Mouse (Mus musculus): ENCODE data around the gene Akt2. TPM values are rescaled to one million over a fixed set of nuclear protein-coding genes. Genes with fewer than 3 reads are reported as not detected.
A peak's percentile ranks its signal among the peaks of the same experiment; 100 is the strongest.

Gene Akt2
- total and polyA plus RNA-seq, 2 experiments from 2014 or later: 64.0 to 83.1 TPM

DNA sequence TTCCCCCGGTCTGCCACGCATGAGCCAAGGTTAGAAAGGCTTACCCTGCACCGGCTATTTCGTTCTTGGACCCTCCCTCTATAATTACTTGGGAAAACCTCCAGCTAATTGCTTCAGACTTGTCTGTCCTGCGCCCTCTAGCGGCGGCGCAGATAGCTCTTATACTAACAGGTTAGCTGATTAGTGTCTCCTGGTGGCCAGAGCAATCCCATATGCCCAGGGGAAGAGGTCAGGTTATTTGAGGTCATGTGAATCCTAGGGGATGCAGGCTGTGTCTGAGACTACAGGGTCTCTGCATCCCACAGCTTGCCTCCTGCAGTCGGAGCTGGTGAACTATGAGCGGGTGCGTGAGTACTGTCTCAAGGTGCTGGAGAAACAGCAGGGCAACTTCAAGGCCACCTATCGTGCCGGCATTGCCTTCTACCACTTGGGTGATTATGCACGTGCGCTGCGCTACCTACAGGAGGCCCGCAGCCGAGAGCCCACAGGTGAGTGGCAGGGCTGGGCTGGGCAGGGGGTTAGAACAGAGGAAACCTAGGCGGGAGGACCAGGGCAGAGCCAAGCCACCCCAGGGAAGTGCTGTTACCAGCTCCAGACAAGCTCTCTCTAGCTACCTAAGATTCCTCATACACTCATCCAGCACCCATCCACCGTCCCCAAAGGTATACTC, 63.4 kb downstream of the Akt2 start:
- Histone ChIP-seq H3K36me3 (ENCODE audit: insufficient read depth, low read length) (peaks cover 17% of the 10 kb centered on the region; the same call in 1 of the 2 replicates), H3K9ac (replicated peaks; ENCODE audit: low read length) (peak overlapping the region; percentile 82), H3K4me3 (ENCODE audit: low read length) (peak overlapping the region; percentile 55), H3K27me3 (ENCODE audit: insufficient read depth, low read length) (no peaks in the 10 kb centered on the region), H3K27ac (peak overlapping the region; percentile 92), H3K4me1 (ENCODE audit: insufficient read depth, low read length) (no peaks in the 10 kb centered on the region), H3K9me3 (ENCODE audit: low read length) (no peaks in the 10 kb centered on the region), H3K4me2 (ENCODE audit: low read depth, low read length) (peak overlapping the region; percentile 62)
- 62% methylated on average over 20 of the region's 20 CpGs for WGBS
- DNase-seq (ENCODE audit: low spot score) (peak; percentile 70), ATAC-seq (no peak)
- peak; percentile 71 for TF ChIP-seq CTCF (IDR thresholded peaks at IDR 0.05; ENCODE audit: low read depth)

DNA sequence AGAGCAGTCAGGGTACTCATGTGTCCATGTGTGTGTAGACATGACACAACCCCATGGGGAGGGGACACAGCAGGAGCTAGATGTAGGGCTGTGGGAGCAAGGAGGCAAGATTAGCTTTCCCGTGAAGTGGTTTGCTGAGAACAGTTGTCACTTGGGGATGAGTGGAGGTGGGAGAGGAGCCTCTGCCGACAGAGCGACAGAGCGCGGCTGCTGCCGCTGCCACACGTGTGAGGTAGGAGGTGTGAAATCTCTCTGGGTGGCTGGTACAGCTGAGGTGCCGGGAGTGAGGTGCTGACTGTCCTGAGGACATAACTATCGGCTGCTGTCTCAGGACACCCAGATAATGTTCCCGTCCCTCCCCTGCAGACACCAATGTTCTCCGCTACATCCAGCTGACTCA, 64.2 kb downstream of the Akt2 start:
- 72% methylated on average over 11 of the region's 11 CpGs for WGBS
- Histone ChIP-seq H3K27ac (no peak overlapping the region), H3K27me3 (ENCODE audit: insufficient read depth, low read length) (no peaks in the 10 kb centered on the region), H3K9me3 (ENCODE audit: low read length) (no peaks in the 10 kb centered on the region), H3K36me3 (ENCODE audit: insufficient read depth, low read length) (peaks cover 17% of the 10 kb centered on the region; the same call in 1 of the 2 replicates), H3K4me3 (ENCODE audit: low read length) (no peak overlapping the region), H3K4me1 (ENCODE audit: insufficient read depth, low read length) (no peaks in the 10 kb centered on the region), H3K4me2 (ENCODE audit: low read depth, low read length) (peak overlapping the region; percentile 62; the same call in 1 of the 2 replicates), H3K9ac (replicated peaks; ENCODE audit: low read length) (no peak overlapping the region)
- ATAC-seq: no peak
- no peak for TF ChIP-seq CTCF (IDR thresholded peaks at IDR 0.05; ENCODE audit: low read depth)
- no peak for DNase-seq (ENCODE audit: low spot score)

DNA sequence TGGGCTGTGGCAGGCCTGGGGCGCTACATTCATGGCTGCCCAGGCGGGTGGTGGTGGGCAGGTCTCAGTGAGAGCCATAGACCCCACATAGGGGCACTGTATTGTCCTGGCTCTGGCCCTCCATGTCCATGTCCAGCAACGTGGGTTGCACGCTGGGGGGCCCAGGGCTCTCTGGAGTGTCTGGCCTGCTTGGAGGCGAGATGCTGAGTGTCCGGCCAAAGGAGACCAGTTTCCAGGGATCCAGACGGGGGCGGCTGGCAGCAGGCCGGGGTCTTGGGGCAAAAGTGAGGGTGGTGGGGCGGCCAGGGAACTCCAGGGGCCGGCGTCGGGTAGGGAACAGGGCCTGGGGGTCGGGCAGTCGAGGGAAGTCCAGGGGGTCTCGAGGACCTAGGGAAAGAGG, 65.2 kb downstream of the Akt2 start:
- H3K36me3 ChIP-seq (ENCODE audit: insufficient read depth, low read length): peaks cover 19% of the 10 kb centered on the region; the same call in 1 of the 2 replicates
- H3K9me3 ChIP-seq (ENCODE audit: low read length): no peaks in the 10 kb centered on the region
- no peak overlapping the region for H3K9ac ChIP-seq (replicated peaks; ENCODE audit: low read length)
- 84% methylated on average over 16 of the region's 16 CpGs for WGBS
- H3K27me3 ChIP-seq (ENCODE audit: insufficient read depth, low read length): no peaks in the 10 kb centered on the region
- no peak for DNase-seq (ENCODE audit: low spot score)
- TF ChIP-seq CTCF (IDR thresholded peaks at IDR 0.05; ENCODE audit: low read depth): no peak
- H3K27ac ChIP-seq: no peak overlapping the region
- H3K4me2 ChIP-seq (ENCODE audit: low read depth, low read length): no peak overlapping the region
- no peaks in the 10 kb centered on the region for H3K4me1 ChIP-seq (ENCODE audit: insufficient read depth, low read length)
- H3K4me3 ChIP-seq (ENCODE audit: low read length): no peak overlapping the region
- no peak for ATAC-seq

DNA sequence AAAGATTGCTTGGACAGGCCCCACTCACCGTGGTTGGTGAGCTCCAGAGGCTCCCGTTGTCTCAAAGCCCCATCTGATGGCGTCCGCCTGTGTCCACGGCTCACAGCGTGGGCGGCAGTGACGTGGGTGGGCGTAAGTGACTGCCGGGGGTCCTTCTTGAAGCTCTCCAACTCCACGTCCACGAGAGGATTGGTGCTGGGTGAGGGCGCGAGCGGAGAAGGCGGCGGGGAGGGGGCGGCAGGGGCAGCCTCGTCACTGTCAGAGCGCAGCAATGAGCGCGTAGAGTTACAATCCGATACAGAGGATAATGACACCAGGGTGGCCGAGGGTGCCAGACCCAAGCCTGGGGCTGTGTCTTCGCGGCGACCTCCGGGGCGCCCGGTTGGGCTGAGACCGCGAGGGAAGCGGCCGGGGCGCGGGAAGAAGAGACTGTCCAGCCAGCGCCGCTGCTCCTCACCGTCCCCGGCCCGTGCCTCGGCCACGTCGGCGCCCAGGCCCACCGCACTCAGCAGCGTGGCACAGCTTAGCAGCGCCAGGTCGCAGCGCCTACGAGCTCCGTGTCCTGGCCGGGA, 66.6 kb downstream of the Akt2 start:
- Histone ChIP-seq H3K9ac (replicated peaks; ENCODE audit: low read length) (no peak overlapping the region), H3K36me3 (ENCODE audit: insufficient read depth, low read length) (peaks cover 24% of the 10 kb centered on the region; the same call in 1 of the 2 replicates), H3K9me3 (ENCODE audit: low read length) (no peaks in the 10 kb centered on the region), H3K4me1 (ENCODE audit: insufficient read depth, low read length) (no peaks in the 10 kb centered on the region), H3K4me2 (ENCODE audit: low read depth, low read length) (no peak overlapping the region), H3K27me3 (ENCODE audit: insufficient read depth, low read length) (no peaks in the 10 kb centered on the region), H3K27ac (no peak overlapping the region), H3K4me3 (ENCODE audit: low read length) (no peak overlapping the region)
- WGBS: 42% methylated on average over 47 of the region's 53 CpGs
- no peak for TF ChIP-seq CTCF (IDR thresholded peaks at IDR 0.05; ENCODE audit: low read depth)
- DNase-seq (ENCODE audit: low spot score) (no peak), ATAC-seq (no peak)

- 68% methylated on average over 14 of the region's 14 CpGs for WGBS
Observed at GRCm38 (mm10) chr7:27658712-27659663, 67.6 kb downstream of the Akt2 start.

DNA sequence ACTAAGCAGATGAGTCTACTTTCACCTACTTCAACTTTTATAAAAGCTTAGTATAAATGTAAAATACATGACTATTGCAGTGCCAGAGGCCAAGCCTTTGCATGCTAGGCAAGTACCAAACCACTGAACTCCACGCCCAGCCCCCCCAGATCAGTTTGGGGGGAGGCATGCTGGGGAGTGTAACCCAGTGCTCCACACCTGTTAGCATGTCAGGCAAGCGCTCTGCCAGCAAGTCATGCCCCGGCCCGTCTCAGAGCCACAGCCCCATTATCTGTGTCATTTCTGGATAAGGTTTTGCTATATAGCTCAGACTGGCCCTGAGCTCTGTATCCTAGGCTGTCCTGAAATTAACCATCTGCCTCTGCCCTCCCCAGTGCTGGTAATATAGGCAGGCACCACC, 70.7 kb downstream of the Akt2 start:
- Histone ChIP-seq H3K4me1 (ENCODE audit: insufficient read depth, low read length) (no peaks in the 10 kb centered on the region), H3K36me3 (ENCODE audit: insufficient read depth, low read length) (peaks cover 22% of the 10 kb centered on the region)
- 94% methylated on average over 4 of the region's 4 CpGs for WGBS

More at GRCm38 (mm10) chr7:27658712-27659663, 67.6 kb downstream of the Akt2 start:
- TF ChIP-seq CTCF (IDR thresholded peaks at IDR 0.05; ENCODE audit: low read depth): peak; percentile 41
- Histone ChIP-seq H3K4me3 (ENCODE audit: low read length) (no peak overlapping the region), H3K9me3 (ENCODE audit: low read length) (no peaks in the 10 kb centered on the region), H3K27me3 (ENCODE audit: insufficient read depth, low read length) (no peaks in the 10 kb centered on the region), H3K36me3 (ENCODE audit: insufficient read depth, low read length) (peaks cover 24% of the 10 kb centered on the region; the same call in 1 of the 2 replicates), H3K9ac (replicated peaks; ENCODE audit: low read length) (no peak overlapping the region), H3K4me1 (ENCODE audit: insufficient read depth, low read length) (no peaks in the 10 kb centered on the region), H3K4me2 (ENCODE audit: low read depth, low read length) (no peak overlapping the region), H3K27ac (no peak overlapping the region)
- no peak for ATAC-seq
- peak; percentile 29 for DNase-seq (ENCODE audit: low spot score)

More for the DNA sequence above, 70.7 kb downstream of the Akt2 start:
- DNase-seq (ENCODE audit: low spot score): no peak
- no peak overlapping the region for H3K4me3 ChIP-seq (ENCODE audit: low read length)
- TF ChIP-seq CTCF (IDR thresholded peaks at IDR 0.05; ENCODE audit: low read depth): no peak
- H3K4me2 ChIP-seq (ENCODE audit: low read depth, low read length): no peak overlapping the region
- H3K9me3 ChIP-seq (ENCODE audit: low read length): no peaks in the 10 kb centered on the region
- no peak for ATAC-seq
- H3K9ac ChIP-seq (replicated peaks; ENCODE audit: low read length): no peak overlapping the region
- H3K27me3 ChIP-seq (ENCODE audit: insufficient read depth, low read length): no peaks in the 10 kb centered on the region
- H3K27ac ChIP-seq: no peak overlapping the region
